Mouse (Mus musculus) layer of hippocampus, adult 18-20 months (tissue): ENCODE measurements around the gene Cabin1. TPM values are rescaled to one million over a fixed set of nuclear protein-coding genes. Genes with fewer than 3 reads are reported as not detected.

Experiments used
- DNase-seq, 2 experiments: peaks; one replicate each; pipeline ENCODE4 v3.0.0; 2022; ENCODE audit warnings: low spot score in 2 of 2
- total RNA-seq, 2 experiments: library from RNA; stranded (reverse); gene quantifications; 2 replicates each; pipeline ENCODE4 v1.2.3; 2021

The Cabin1 gene
- total RNA-seq, 2 experiments from 2014 or later, result 56.4 to 66.3 TPM

- DNase-seq, result peak; percentile 94 to 99
Observed at GRCm38 (mm10) chr10:75704212-75705185, 59.6 kb downstream of the Cabin1 start.

- DNase-seq, result no peak
Observed at GRCm38 (mm10) chr10:75703504-75703903, 60.6 kb downstream of the Cabin1 start.

- DNase-seq, result no peak
Observed at GRCm38 (mm10) chr10:75702494-75702893, 61.6 kb downstream of the Cabin1 start.

GRCm38 (mm10) chr10:75701280-75701679 is 62.9 kb downstream of the Cabin1 start:
- DNase-seq, result peak in 1 of 2 experiments; percentile 34

- no peak for DNase-seq
Observed at GRCm38 (mm10) chr10:75697693-75698092, 66.4 kb downstream of the Cabin1 start.

- no peak for DNase-seq
Observed at GRCm38 (mm10) chr10:75696597-75697355, 67.4 kb downstream of the Cabin1 start.

- DNase-seq, result no peak
Observed at GRCm38 (mm10) chr10:75695521-75695920, 68.6 kb downstream of the Cabin1 start.

GRCm38 (mm10) chr10:75695078-75695477 is 69.1 kb downstream of the Cabin1 start:
- DNase-seq, result no peak

- DNase-seq, result no peak
Observed at GRCm38 (mm10) chr10:75694567-75694966, 69.6 kb downstream of the Cabin1 start.

GRCm38 (mm10) chr10:75693451-75694233 is 70.5 kb downstream of the Cabin1 start:
- no peak for DNase-seq

GRCm38 (mm10) chr10:75688598-75688997 is 75.5 kb downstream of the Cabin1 start:
- DNase-seq, result no peak

GRCm38 (mm10) chr10:75686724-75687123 is 77.4 kb downstream of the Cabin1 start:
- no peak for DNase-seq

- peak; percentile 84 to 88 for DNase-seq
Observed at GRCm38 (mm10) chr10:75684035-75685004, 79.8 kb downstream of the Cabin1 start.

- peak; percentile 25 to 56 for DNase-seq
Observed at GRCm38 (mm10) chr10:75680574-75681001, 83.6 kb downstream of the Cabin1 start.

- no peak for DNase-seq
Observed at GRCm38 (mm10) chr10:75679204-75679603, 84.9 kb downstream of the Cabin1 start.

GRCm38 (mm10) chr10:75677989-75678388 is 86.2 kb downstream of the Cabin1 start:
- DNase-seq, result peak in 1 of 2 experiments; percentile 52

GRCm38 (mm10) chr10:75677571-75677970 is 86.6 kb downstream of the Cabin1 start:
- no peak for DNase-seq

- DNase-seq, result no peak
Observed at GRCm38 (mm10) chr10:75676819-75677565, 87.1 kb downstream of the Cabin1 start.

GRCm38 (mm10) chr10:75676286-75676685 is 87.9 kb downstream of the Cabin1 start:
- no peak for DNase-seq
